Mouse (Mus musculus) lung, adult 2 months (tissue): ENCODE results near the gene Gm30191.

ENCODE experiments used
- CTCF ChIP-seq: fragments of 200-500 bp; IDR thresholded peaks from 2 replicates; pipeline ENCODE4 v1.5.1; 2011; ENCODE audit warnings: mild to moderate bottlenecking, low read length, control low read depth; ENCODE audit not compliant: insufficient read depth
- POLR2A ChIP-seq: fragments of 200-500 bp; IDR thresholded peaks from 2 replicates; pipeline ENCODE4 v1.6.1; 2011; ENCODE audit warnings: low read depth, mild to moderate bottlenecking, control low read depth, low read length, borderline replicate concordance; ENCODE audit errors: extremely low read depth

GRCm38 (mm10) chr4:134255854-134256253, 9.1 kb downstream of the Gm30191 start:
- TF ChIP-seq CTCF: no peak
- no peak for TF ChIP-seq POLR2A
